Mouse (Mus musculus): ENCODE results near the gene Gm9913.

Gm9913 gene

DNA sequence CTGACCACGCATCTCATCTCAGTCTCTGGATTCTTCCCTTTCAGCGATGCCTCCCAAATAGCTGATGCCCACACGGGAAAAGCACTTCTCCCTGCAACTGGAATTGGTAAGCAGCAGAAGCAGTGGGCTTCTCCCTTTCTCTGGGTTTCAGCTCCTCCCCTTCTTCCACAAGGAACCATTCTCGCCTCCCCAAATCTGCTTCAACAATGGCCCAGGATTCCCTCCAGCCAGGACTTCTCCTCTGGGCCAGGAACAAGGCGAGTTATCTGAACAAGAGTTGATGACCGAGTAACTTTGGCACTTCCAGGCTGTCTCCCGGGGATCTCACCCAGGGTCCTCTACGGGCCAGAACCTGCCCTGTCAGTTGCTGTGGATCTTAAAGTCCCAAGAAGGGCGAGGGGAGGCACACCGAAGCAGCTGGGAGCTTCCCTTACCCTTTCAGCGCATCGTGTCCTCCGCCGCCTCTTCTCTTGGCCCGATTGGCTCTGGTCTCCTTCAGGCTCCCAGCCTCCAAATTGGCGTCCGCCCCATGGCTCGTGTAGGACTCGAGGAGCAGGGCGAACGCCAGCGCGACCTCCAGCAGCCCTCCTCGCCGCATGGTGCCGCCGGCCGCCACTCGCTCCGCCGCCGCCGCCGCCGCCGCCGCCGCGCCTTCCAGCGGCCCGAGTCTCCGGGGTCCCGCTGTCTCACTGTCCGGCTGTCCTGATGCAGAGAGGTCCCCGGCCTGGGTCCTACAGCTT, at the start of gene Gm9913:
Gene Gm9913, plus strand, starts transcription at position 84 of the 740 bp plus-strand sequence.
- peak; percentile 6 for DNase-seq

DNA sequence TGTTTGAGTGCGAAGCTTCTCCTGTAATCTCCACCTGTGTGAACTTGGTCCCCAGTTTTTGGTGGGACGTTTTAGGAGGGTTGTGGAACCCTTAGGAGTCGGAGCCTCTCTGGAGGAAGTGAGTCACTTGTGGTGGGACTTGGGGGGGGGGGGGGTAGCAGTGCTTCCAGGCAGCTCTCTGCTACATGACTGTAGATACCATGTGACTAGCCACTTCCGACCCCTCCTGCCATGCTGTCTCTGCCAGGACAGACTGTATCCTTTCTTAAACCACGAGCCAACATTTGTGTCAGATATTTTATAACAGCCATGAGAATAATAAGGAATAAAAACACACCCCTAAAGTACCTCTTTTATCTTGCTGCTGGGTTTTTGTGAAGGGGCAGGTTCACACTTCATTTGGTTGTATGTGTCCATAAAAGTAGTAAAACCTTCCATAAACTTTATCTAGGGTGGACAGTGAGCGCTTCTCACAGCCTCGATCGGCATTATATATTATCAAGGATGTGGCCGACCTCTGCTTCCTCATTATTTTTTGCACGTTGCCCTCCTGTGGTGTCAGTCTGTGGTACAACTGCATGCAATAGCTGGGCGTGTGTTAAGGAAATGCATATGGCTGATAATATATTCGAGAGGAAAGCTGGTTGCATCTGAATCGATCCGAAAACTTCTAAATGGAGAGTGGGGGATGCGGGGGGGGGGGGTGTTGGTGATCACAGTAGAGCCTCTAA, 48.7 kb upstream of the Gm9913 start:
- peak; percentile 11 for DNase-seq

DNA sequence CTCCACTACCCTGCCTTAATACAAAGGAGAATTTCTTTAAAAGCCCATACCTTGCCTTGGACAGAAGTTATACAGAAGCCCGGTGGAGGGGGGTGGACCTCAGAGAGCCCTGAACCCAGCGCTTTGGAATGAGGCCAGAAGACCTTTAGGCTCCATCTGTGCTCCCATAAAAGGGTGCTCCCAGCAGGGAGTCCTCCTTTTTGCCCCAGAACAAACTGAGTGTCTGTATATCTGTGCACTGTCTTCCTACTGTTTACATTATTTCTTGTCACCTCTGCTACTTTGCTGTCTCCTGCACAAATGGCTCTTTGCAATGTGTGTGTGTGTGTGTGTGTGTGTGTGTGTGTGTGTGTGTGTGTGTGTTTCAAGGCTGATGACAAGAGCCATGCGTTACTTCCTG, 45.8 kb upstream of the Gm9913 start:
- DNase-seq = no peak

DNA sequence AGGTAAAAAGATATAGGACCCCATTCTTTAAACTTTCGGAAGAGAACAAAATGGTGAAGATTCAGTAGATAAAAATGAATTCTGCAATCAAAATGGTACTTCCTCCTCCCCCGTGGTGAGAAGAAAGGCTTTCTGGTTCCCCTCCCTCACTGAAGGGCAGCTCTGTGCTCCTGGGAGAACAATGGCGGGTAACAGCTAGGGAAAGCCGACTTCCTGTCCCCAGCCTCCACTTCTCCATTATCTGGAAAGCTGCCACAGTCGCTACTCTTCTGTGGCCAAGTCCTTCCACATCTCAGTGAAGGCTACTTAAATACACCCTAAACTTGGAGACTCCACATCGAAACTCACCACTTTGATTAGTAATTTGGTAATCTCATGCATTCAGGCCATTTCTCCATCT, 40.9 kb upstream of the Gm9913 start:
- no peak for DNase-seq

DNA sequence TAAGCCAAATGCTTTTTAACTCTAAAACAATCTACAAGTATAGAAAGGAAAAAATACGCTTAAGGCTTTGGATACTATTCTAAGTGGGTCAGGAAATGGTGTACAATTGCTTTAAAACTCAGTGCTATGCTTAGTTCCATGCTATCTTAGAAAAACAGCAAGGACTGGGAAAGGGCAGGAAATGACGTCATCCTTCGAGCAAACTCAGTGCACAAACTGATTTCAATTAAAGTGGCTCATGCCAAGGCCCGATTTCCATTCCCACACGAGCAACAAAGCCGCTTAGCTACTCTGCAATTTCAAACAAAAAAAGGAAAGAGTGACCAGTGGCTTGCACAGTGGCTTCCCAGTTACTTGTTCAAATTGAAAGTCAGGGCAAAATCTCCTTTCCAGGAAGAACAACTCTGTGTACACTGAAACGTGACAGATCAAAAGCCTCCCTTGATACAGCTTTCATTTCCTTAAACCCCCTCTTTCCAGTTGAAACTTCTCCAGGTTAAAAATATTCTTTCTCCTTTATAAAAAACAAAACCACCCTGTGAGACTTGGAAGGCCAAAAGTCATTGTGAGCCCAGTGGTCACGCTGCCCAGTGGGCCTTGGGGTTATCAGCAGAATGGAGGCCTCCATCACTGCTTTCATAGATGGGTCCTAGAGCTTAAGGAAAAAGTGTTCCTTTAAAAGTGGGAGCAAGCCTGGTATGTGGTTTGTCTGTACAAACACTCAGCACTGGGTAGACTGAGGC, 34.2 kb upstream of the Gm9913 start:
- no peak for DNase-seq

DNA sequence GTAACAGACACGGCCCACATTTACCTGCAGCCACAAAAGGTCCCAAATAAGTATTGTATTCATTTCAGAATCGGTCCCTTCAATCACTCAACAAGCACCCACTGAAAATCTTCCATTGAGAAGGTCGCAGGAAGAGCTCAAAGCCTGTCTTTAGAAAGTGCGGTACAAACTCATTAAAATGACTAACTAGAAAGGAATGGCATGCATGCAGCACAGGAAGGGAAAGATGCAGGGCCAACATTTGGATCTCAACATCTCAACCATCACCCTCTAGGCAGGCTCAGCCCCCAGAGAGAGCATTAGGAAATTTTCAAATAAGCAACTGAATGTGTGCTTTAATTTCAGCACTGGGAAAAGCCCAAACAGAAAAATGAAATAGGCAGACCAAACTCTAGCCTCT, 33.2 kb upstream of the Gm9913 start:
- no peak for DNase-seq

DNA sequence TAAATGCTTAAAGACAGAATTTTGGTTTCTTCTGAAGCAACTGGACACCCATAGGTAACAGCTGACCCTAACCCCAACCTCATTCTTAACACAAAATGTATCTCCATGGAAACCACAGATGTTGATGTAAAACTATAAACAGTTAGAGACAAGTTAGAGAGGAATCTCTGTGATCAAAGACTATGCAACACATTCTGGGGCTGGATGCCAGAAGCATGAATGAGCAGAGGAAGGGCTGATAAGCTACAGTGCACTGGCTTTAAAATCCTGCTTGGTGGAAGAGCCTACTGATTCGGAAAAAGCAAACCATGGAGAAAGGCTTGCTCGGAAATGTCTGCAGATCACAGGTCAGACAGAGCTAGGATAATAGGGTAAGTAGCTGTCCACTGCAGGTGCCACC, 31.7 kb upstream of the Gm9913 start:
- DNase-seq = no peak

DNA sequence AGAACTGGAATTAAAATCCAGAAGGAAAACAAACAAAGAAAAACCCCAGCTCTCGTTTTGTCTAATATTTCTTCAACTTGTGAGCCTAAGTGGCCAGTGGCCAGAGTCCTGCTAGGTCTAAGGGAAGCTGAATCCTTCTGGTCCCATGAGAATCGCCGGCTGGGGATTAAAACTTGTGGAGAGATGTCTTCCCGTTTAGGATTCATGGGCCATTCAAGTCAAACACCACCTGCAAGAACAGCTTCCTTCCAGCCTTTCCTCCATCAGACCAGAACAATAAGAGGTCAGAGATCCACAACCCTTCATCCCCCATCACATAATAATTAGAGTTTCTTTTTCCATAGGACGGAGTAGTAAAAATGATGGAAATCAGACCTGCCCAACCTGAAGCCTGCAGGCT, 30.2 kb upstream of the Gm9913 start:
- DNase-seq = no peak

DNA sequence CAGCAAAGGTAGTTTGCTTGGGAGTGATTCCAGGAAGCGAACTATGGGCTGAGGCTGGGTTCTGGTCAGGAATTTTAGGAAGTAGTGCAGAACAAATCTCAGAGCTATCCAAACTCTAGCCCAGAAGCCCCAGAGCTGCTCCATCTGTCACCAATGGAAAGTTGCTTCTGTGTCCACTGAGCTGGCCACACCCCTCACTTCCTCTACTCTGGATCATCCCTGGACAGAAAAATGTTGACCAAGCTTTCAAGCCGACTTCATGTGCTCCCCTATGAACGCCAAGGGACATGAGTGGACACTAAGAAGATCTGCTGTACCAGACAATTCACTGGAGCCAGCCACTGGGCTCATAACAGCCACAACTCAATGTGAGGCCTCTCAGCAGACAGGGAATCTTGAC, 28.7 kb upstream of the Gm9913 start:
- no peak for DNase-seq

DNA sequence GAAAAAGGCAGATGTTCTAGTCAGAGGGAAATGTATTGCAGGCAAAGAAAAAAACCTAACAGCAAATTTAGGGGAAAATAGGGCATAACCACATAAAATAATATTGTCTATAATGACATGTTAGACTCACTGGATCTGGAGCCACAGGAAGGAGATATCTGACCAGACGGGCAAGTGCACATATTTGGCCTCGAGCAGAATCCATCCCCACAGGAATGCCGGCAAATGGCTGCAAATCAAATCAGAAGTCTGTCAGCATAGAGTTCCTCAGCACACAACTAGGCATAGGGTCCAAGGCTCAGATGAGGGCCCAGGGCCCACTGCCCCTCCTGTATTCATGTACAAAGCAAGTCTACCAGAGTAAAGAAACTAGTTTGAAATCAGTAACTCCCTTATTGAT, 27.5 kb upstream of the Gm9913 start:
- DNase-seq = no peak

DNA sequence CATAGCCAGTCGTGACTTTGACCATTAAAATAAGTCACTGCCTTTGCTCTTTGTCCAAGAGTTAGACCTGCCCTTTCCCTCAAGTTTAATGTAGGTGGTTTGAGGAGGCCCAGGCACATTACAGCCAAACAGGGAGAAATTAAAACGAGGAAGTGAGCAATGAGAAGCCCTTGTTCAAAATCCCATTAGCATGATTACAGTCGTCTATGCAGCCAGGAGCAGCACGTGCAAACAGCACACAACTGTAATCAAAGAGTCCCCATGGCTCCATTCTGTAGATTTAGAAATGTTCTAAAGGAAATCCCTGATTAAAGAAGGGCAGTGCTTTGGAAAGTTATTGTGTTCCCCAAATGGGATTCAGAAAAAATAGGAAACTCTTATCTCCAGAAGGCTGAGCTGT, 26.2 kb upstream of the Gm9913 start:
- no peak for DNase-seq

DNA sequence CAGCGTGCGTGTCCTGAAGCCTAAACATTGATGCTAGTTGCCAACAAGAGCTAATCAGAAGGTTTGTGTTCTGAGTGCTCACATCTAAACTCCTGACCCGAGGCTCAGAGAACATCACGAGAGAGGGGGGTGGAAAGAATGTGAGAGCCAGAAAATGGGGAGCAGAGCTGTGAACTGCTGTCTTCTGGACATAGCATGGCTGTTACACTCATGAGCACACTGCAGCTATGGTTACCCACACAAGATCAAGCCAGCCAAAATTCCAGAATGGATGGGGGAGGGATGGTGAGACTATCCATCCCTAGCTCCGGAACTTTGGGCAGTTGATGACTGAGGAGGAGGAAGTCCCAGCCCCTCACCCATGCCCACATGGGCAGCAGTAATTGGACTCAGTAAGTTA, 24.8 kb upstream of the Gm9913 start:
- no peak for DNase-seq

DNA sequence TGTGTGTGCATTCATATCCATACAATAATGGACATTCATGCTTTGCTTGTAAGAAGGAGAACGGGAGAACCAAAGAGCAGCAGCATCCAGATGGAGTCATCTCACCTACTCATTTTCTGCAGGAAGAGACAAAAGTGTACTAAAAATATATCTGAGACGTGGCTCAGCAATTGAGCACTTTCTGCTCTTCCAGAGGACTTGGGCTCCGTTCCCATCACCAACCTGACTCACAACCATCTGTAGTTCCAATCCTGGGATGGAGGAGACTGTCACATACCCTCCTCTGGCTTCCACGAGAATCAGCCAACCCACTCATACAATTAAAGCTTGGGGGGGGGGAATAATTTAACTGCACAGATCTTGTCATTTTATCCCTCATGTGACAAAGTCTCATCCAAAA, 23.8 kb upstream of the Gm9913 start:
- no peak for DNase-seq

DNA sequence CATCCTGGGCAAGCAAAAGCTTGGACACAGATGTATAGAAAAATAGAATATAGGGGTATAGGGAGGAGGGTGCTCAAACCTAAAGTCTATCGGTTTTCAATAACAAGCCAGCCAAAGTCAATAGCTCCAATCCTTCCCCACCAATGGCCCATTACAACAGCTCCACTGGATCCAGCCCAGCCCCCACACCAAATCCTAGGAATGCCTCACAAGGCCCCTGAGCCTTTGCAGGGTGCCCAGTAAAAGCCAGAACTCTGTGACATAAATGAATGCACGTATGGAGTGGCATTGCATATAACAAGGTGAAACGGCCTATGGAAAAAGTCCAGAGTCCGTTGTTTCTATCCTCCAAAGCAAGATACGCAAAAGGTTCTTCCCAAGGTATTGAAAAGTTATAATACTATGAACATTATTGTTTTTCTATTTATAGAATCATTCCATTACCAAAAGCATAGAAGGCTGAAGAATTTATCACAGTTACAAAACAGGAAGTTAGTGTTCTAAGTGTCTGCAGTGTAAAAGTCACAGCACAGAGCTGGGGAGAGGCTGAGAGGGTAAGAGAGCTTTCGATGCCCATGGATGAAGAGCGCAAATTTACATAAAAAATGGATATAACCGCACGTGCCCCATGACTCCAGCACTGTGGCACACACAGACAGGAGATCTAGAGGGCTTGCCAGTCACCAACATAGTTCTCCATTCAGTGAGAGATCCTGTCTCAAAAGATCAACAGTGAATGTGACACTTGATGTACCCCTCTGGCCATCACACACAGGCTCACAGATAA, 23.2 kb upstream of the Gm9913 start:
- DNase-seq = no peak

DNA sequence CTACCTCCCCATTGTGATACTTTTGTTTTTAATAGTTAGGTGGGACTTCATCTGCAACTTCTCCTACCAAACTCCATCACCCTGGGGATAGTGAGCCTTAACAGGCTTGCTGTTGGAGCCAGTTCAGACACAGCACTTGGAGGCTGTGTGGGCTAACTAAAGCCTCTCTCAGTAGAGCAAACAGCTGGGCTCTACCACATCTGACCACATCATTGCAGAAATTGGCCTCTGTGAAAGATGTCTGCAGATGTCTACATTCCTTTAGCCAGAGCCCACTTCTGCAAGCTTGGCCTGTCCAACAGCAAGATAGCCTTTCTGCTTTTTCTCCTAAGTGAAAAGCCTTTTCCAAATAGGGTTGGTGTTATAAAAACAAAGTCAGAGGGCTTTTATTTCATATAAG, 20.7 kb upstream of the Gm9913 start:
- no peak for DNase-seq

DNA sequence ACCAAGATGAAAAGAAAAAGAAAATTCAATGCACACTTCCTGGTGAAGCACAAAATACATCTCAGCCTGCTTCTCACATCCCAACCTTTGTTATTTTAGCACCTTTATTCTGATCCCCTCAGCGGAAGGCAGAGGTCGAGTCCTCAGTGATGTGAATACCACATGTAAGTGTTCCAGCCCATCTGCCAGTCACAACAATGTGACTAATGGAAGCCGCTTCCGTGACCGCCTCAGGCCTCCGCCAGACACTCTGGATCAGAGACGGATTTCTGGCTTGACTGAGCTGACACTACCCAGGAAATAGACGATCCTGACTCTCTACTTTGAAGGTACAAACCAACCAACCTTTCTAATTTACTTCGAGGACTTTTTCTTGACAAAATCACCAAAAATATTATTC, 20.0 kb upstream of the Gm9913 start:
- no peak for DNase-seq

DNA sequence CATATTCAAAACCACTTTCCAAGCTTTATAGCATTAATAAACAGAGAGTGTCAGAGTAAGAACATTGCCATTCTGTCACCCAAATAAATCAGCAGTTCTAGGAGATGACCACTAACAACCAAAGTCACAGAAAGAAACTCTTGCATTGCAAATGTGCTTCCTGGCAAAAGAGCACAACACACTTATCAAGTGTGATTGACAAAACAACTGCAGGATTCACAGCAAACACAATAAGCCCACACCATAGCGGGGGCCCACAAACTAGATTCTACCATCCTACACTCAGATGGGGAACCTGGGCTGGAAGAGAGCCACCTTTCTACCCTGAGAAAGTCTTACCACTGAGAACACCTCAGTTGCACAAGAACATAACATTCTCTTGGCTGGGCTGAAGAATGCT, 14.9 kb upstream of the Gm9913 start:
- DNase-seq = no peak

DNA sequence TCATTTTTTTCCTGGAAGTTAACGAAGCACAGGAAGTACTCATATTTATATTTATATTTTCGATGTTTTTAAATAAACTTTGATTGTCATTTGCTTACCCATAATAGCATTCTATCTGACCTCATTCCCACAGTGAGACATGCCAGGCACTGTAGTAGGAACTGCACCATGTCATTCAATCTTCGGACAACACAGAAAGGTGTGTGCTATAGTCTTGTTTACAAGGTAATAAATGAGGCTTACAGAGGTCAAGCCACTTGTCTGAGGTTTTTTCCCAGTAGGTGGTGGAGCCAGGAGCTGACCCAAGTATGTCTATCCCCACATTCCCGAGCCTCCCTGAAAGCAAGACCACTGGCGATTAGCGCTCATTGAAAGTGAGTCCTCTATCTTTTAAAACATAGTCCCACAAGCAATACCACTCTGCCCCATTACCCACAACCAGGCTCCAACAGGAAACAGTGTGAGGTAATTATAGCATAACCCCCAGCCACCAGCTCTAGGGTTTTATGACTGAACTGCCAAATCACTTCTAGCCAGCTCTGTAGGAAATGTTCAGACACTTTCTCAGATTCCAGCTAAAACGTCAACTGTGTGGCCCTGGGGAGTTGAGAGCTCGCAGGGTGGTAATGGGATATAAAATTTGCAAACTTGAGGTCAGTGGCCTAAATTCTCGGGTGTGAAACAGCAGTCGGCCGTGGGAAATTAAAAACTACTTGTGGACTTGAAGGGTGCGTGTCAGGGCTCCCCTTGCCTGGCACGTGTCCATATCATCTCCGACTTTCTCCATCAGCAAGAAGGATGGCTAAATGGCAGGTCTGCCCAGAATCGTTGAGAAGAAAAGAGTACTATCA, 12.6 kb upstream of the Gm9913 start:
- DNase-seq = no peak

DNA sequence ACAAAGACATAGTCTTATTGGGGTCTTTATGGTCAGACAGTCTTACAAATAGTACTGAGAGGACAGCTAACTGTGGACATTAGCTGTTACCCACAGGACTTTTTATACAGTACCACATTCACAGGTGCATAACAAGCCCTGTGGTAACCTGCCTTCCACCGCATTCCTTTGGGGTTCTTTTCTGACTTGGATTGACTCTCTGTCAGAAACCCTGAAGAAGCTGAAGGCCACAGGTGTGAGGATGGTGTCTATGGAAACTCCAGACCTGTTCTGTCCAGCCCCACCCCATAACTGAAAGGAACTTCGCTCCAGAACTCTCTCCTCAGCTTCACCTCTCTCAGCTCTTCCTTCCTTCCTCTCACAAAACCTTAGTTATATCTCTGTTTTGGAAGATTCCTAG, 10.6 kb upstream of the Gm9913 start:
- DNase-seq = no peak

DNA sequence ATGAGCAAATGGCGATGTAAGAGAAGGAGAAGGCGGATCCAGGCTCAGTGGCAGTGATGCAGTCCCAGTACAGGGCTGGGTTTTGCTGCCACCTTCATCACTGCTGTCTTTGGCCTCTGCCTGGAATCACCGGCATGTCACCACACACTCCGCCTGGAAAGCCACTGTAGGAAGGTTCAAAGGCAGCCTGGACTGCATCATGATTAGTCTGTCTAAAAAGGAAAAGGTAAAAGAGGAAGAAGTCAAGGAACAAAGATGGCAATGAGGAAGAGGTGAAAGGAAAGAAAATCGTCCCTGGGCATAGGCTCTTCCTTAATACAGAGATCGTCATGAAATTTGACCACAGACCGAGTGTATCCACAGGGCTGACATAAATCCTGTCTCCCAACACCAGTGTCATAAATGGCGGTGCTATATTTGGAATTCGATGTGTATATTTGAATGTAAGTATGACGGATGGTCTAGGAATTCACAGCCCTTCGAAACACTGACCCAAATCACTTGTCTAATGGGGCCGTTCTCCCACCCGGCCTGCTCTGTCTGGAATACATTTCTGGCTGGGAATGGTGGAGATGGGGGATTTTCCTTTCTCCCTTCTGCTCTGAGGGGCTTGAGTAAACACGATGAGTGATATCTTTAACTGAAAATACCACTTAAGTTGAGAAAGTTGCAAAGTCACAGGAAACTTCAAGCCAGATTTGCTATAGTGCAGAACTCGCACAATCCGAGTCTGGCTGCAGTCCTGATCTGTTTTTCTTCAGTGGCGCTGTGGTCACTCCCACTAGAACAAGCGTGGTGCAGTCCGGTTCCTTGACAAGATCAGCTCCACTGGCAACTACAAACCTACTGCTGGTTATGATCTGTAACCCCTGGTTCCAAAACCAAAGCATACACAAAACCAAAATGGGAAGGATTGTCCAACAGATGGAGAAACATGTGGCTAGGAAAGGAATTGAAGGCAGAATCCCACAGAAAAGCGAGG, 9.8 kb upstream of the Gm9913 start:
- no peak for DNase-seq

DNA sequence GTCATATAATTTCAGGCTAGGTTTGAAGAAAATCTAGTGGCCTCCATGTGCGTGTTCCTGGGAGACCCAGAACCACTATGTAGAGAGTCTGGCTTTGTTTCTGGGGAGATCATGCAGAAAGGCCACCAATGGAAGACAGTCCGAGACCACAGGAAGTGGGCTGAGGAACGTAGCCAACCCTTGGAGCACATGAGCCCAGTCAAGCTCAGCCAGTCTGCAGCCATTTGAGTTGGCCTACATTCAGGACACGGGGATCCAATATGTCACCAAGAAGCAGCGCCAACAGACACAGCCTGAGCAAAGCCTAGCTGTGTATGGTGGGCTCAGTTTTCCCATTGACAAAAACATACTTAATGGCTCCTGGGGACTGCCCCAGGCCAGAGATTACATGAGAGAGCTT, 8.2 kb upstream of the Gm9913 start:
- no peak for DNase-seq
